Mouse (Mus musculus) ES-E14 (cell line): ENCODE measurements around the gene Nr1h2.

ENCODE experiments used
- HCFC1 ChIP-seq: IDR thresholded peaks from 2 replicates; pipeline ENCODE4 v1.6.1; 2012; ENCODE audit warnings: low read length, inconsistent platforms, borderline replicate concordance; ENCODE audit not compliant: insufficient read depth
- MAFK ChIP-seq: IDR thresholded peaks from 2 replicates; pipeline ENCODE4 v1.6.1; 2014; ENCODE audit warnings: mild to moderate bottlenecking, low read depth, low read length, inconsistent platforms; ENCODE audit not compliant: insufficient read depth

GRCm38 (mm10) chr7:44525126-44525832 is 28.5 kb downstream of the Nr1h2 start:
- TF ChIP-seq HCFC1 (no peak), MAFK (no peak)
